Mouse (Mus musculus) heart, adult 11 months (tissue): Measurements from ENCODE around the gene Rfx7.
A peak's percentile ranks its signal among the peaks of the same experiment; 100 is the strongest.

Experiments
- DNase-seq: peaks from one replicate; pipeline ENCODE4 v3.0.0; 2022

Gene Rfx7

GRCm38 (mm10) chr9:72531996-72532380 lies at the start of gene Rfx7:
Gene Rfx7 (plus strand): TSS chr9:72532240.
- peak; percentile 98 for DNase-seq

GRCm38 (mm10) chr9:72488523-72488922 lies 43.5 kb upstream of the Rfx7 start:
- DNase-seq, result no peak

GRCm38 (mm10) chr9:72489131-72489530 lies 42.9 kb upstream of the Rfx7 start:
- DNase-seq, result no peak

GRCm38 (mm10) chr9:72491559-72492193 lies 40.4 kb upstream of the Rfx7 start:
- DNase-seq, result peak; percentile 99

- no peak for DNase-seq
Observed at GRCm38 (mm10) chr9:72492194-72492565, 39.9 kb upstream of the Rfx7 start, which contains the start of gene Tex9. Gene Tex9 (minus strand): TSS chr9:72492212.

- no peak for DNase-seq
Observed at GRCm38 (mm10) chr9:72493465-72493864, 38.6 kb upstream of the Rfx7 start.

- DNase-seq, result no peak
Observed at GRCm38 (mm10) chr9:72493984-72494685, 37.9 kb upstream of the Rfx7 start.

- DNase-seq, result no peak
Observed at GRCm38 (mm10) chr9:72496691-72497090, 35.3 kb upstream of the Rfx7 start.

GRCm38 (mm10) chr9:72497171-72497570 lies 34.9 kb upstream of the Rfx7 start:
- no peak for DNase-seq

- no peak for DNase-seq
Observed at GRCm38 (mm10) chr9:72512229-72512981, 19.6 kb upstream of the Rfx7 start.

GRCm38 (mm10) chr9:72515366-72515765 lies 16.7 kb upstream of the Rfx7 start:
- no peak for DNase-seq

GRCm38 (mm10) chr9:72519246-72519645 lies 12.8 kb upstream of the Rfx7 start:
- no peak for DNase-seq

GRCm38 (mm10) chr9:72520849-72521248 lies 11.2 kb upstream of the Rfx7 start:
- no peak for DNase-seq

- no peak for DNase-seq
Observed at GRCm38 (mm10) chr9:72526091-72526490, 5.9 kb upstream of the Rfx7 start.

- DNase-seq, result peak; percentile 97
Observed at GRCm38 (mm10) chr9:72530237-72530636, 1.8 kb upstream of the Rfx7 start.

GRCm38 (mm10) chr9:72530824-72531223 lies 1.2 kb upstream of the Rfx7 start:
- peak; percentile 94 for DNase-seq

GRCm38 (mm10) chr9:72531291-72531995 lies 597 bp upstream of the Rfx7 start:
- peak; percentile 99 for DNase-seq

GRCm38 (mm10) chr9:72532381-72533088 lies 495 bp downstream of the Rfx7 start:
- peak; percentile 96 for DNase-seq

- DNase-seq, result no peak
Observed at GRCm38 (mm10) chr9:72533089-72533415, 1.0 kb downstream of the Rfx7 start.

- DNase-seq, result no peak
Observed at GRCm38 (mm10) chr9:72534985-72535384, 2.9 kb downstream of the Rfx7 start.

GRCm38 (mm10) chr9:72535394-72535793 lies 3.4 kb downstream of the Rfx7 start:
- DNase-seq, result no peak

- no peak for DNase-seq
Observed at GRCm38 (mm10) chr9:72537086-72537485, 5.0 kb downstream of the Rfx7 start.

- no peak for DNase-seq
Observed at GRCm38 (mm10) chr9:72543590-72543989, 11.6 kb downstream of the Rfx7 start.
